20 mouse cellular contexts compared by ENCODE assay signal in genomic region chr7:83179403-83179802, GRCm38 (mm10).
DNase-seq lines count a peak whose midpoint lies in the region; ATAC-seq and TF ChIP-seq lines count a peak whose summit lies in the region.
"Had no signal": no experiment of that assay in that cellular context is flagged by ENCODE, and none has a peak within 500 bp of the region (broad histone marks: within the 10 kb centered on the region; RNA-seq: fewer than 3 reads in every experiment).

No protein-coding gene starts in this region.

- H3K4me3 ChIP-seq in midbrain, embryonic 11.5 days (ENCODE audit: low read depth, low read length), result no peak overlapping the region
- H3K4me3 ChIP-seq in midbrain, embryonic 15.5 days, result no peak overlapping the region
- H3K4me3 ChIP-seq in ES-E14 (ENCODE audit: insufficient read depth in 1 of 2, low read depth in 1 of 2, low read length in 2 of 2, poor library complexity in 1 of 2, severe bottlenecking in 1 of 2), result no peak overlapping the region
- H3K4me3 ChIP-seq in hindbrain, embryonic 13.5 days, result no peak overlapping the region

- in situ Hi-C loops in ES-E14 (cut with MboI; ENCODE audit: low sequenced_read_pairs in 2 of 2, unreplicated experiment in 2 of 2), result no loop called here

- no peaks in the 10 kb centered on the region for H3K36me3 ChIP-seq in midbrain, embryonic 11.5 days (ENCODE audit: control insufficient read depth, insufficient read depth, low read length)
- H3K36me3 ChIP-seq in midbrain, embryonic 15.5 days (replicated peaks), result no peaks in the 10 kb centered on the region
- H3K36me3 ChIP-seq in ES-E14 (ENCODE audit: control insufficient read depth, insufficient read depth, low read length, poor library complexity, severe bottlenecking), result no peaks in the 10 kb centered on the region
- H3K36me3 ChIP-seq in hindbrain, embryonic 13.5 days, result no peaks in the 10 kb centered on the region
- H3K36me3 ChIP-seq: G1E had no signal

- H3K4me2 ChIP-seq in midbrain, embryonic 11.5 days, result no peak overlapping the region
- no peak overlapping the region for H3K4me2 ChIP-seq in midbrain, embryonic 15.5 days
- no peak overlapping the region for H3K4me2 ChIP-seq in hindbrain, embryonic 13.5 days

- WGBS in midbrain, embryonic 11.5 days, result 94% methylated on average over 1 of the region's 1 CpGs
- 88% methylated on average over 1 of the region's 1 CpGs for WGBS in midbrain, embryonic 15.5 days
- 100% methylated on average over 1 of the region's 1 CpGs for WGBS in hindbrain, embryonic 13.5 days

- H3K27ac ChIP-seq in midbrain, embryonic 11.5 days (ENCODE audit: low read depth, low read length), result no peak overlapping the region
- no peak overlapping the region for H3K27ac ChIP-seq in midbrain, embryonic 15.5 days
- H3K27ac ChIP-seq in ES-E14 (ENCODE audit: insufficient read depth, low read depth, low read length, poor library complexity, severe bottlenecking), result no peak overlapping the region
- no peak overlapping the region for H3K27ac ChIP-seq in hindbrain, embryonic 13.5 days

- no peaks in the 10 kb centered on the region for H3K4me1 ChIP-seq in midbrain, embryonic 11.5 days (ENCODE audit: control insufficient read depth, insufficient read depth, low read length)
- H3K4me1 ChIP-seq in midbrain, embryonic 15.5 days, result no peaks in the 10 kb centered on the region
- no peaks in the 10 kb centered on the region for H3K4me1 ChIP-seq in ES-E14 (ENCODE audit: control insufficient read depth in 2 of 2, insufficient read depth in 2 of 2, low read length in 2 of 2, poor library complexity in 1 of 2)
- no peaks in the 10 kb centered on the region for H3K4me1 ChIP-seq in hindbrain, embryonic 13.5 days (replicated peaks)

- H3K27me3 ChIP-seq in midbrain, embryonic 11.5 days (ENCODE audit: control insufficient read depth, insufficient read depth, low read length), result no peaks in the 10 kb centered on the region
- no peaks in the 10 kb centered on the region for H3K27me3 ChIP-seq in midbrain, embryonic 15.5 days (replicated peaks)
- no peaks in the 10 kb centered on the region for H3K27me3 ChIP-seq in hindbrain, embryonic 13.5 days
- H3K27me3 ChIP-seq: CH12.LX had no signal

- no peaks in the 10 kb centered on the region for H3K9me3 ChIP-seq in midbrain, embryonic 11.5 days (ENCODE audit: control insufficient read depth, low read length)
- no peaks in the 10 kb centered on the region for H3K9me3 ChIP-seq in midbrain, embryonic 15.5 days
- no peaks in the 10 kb centered on the region for H3K9me3 ChIP-seq in ES-E14 (ENCODE audit: control insufficient read depth, insufficient read depth, low read depth, low read length)
- H3K9me3 ChIP-seq in hindbrain, embryonic 13.5 days, result no peaks in the 10 kb centered on the region
- H3K9me3 ChIP-seq: G1E had no signal

- peak; percentile 57 for DNase-seq in midbrain, embryonic 11.5 days (ENCODE audit: low spot score, missing footprints)
- DNase-seq in ES-E14 (ENCODE audit: low read depth, low spot score), result no peak
- DNase-seq: adrenal gland, adult 2 months; adrenal gland, adult 8-10 months; adrenal gland, postnatal 10 days; adrenal gland, postnatal 14 days; adrenal gland, postnatal 25 days; adrenal gland, postnatal 36 days; B cell, adult 2 months; cerebellum, adult 11 months; cerebellum, adult 11-12 months; cerebellum, adult 18-20 months; cerebellum, adult 2 months had no signal

- H3K9ac ChIP-seq in midbrain, embryonic 11.5 days (ENCODE audit: low read length), result no peak overlapping the region
- H3K9ac ChIP-seq in midbrain, embryonic 15.5 days, result no peak overlapping the region
- no peak overlapping the region for H3K9ac ChIP-seq in ES-E14 (ENCODE audit: insufficient read depth, low read depth, low read length, poor library complexity, severe bottlenecking)
- no peak overlapping the region for H3K9ac ChIP-seq in hindbrain, embryonic 13.5 days

- ATAC-seq in midbrain, embryonic 11.5 days (ENCODE audit: low FRiP score), result no peak
- no peak for ATAC-seq in midbrain, embryonic 15.5 days (replicated peaks)
- ATAC-seq in hindbrain, embryonic 13.5 days (ENCODE audit: low FRiP score), result no peak
- ATAC-seq: activated CD4-positive, CD25-positive, alpha-beta regulatory T cell, adult 4 months; CD4-positive, CD25-positive, alpha-beta regulatory T cell, adult 4 months; Patski had no signal

TF ChIP-seq in ES-E14, 5 proteins besides CTCF, POLR2A, EP300 and RAD21:
- no peak for TF ChIP-seq ZC3H11A (IDR thresholded peaks at IDR 0.05; ENCODE audit: borderline replicate concordance, low read depth, low read length)
- no peak for TF ChIP-seq HCFC1 (IDR thresholded peaks at IDR 0.05; ENCODE audit: borderline replicate concordance, insufficient read depth, low read length)
- TF ChIP-seq ZNF384 (IDR thresholded peaks at IDR 0.05; ENCODE audit: low read depth, low read length), result peak; percentile 67; the same call in 1 of the 2 replicates
- no peak for TF ChIP-seq CHD2 (IDR thresholded peaks at IDR 0.05; ENCODE audit: low read depth, low read length)
